Mouse (Mus musculus) embryonic fibroblast, embryonic 13.5 days (primary cell): ENCODE results near the gene Slc26a5. TPM values are rescaled to one million over a fixed set of nuclear protein-coding genes. Genes with fewer than 3 reads are reported as not detected.

ENCODE experiments used
- H3K27ac ChIP-seq: 2 replicates; pipeline ENCODE4 v1.5.1; 2012; ENCODE audit warnings: low read length, control low read depth, inconsistent platforms; ENCODE audit not compliant: insufficient read depth
- H3K4me1 ChIP-seq: 2 replicates; pipeline ENCODE4 v1.6.1; 2011; ENCODE audit warnings: low read length; ENCODE audit not compliant: control insufficient read depth, insufficient read depth
- H3K4me3 ChIP-seq: 2 replicates; pipeline ENCODE4 v1.5.1; 2011; ENCODE audit warnings: mild to moderate bottlenecking, control low read depth, low read length; ENCODE audit not compliant: insufficient read depth
- CTCF ChIP-seq: IDR thresholded peaks from 2 replicates; pipeline ENCODE4 v1.5.1; 2011; ENCODE audit warnings: mild to moderate bottlenecking, control low read depth, low read length, moderate library complexity, borderline replicate concordance; ENCODE audit not compliant: insufficient read depth
- POLR2A ChIP-seq: IDR thresholded peaks from 2 replicates; pipeline ENCODE4 v1.6.1; 2011; ENCODE audit warnings: low read depth, mild to moderate bottlenecking, control low read depth, low read length, moderate library complexity
- polyA plus RNA-seq: library from polyadenylated mRNA; stranded (reverse); fragments of >200 nt; gene quantifications from 2 replicates; pipeline ENCODE4 v1.2.4, GENCODE M21; 2011; ENCODE audit warnings: low read depth; ENCODE audit not compliant: missing spikeins, insufficient read length

Slc26a5 gene
- not detected in 2 replicates for polyA plus RNA-seq

GRCm38 (mm10) chr5:21865346-21866107 lies at the start of gene Slc26a5:
Gene Slc26a5 (minus strand): TSS chr5:21865604.
- Histone ChIP-seq H3K4me3 (no peak within 1 kb of the TSS), H3K4me1 (no peaks in the 10 kb centered on the region), H3K27ac (no peak within 1 kb of the TSS)
- TF ChIP-seq POLR2A (no peak), CTCF (no peak)

GRCm38 (mm10) chr5:21914776-21915175 lies 49.4 kb upstream of the Slc26a5 start:
- Histone ChIP-seq H3K27ac (no peak overlapping the region), H3K4me1 (no peaks in the 10 kb centered on the region), H3K4me3 (no peak overlapping the region)
- TF ChIP-seq POLR2A (no peak), CTCF (no peak)

- H3K4me1 ChIP-seq: no peaks in the 10 kb centered on the region
- H3K27ac ChIP-seq: no peak overlapping the region
- no peak overlapping the region for H3K4me3 ChIP-seq
- TF ChIP-seq CTCF (no peak), POLR2A (no peak)
Measured at GRCm38 (mm10) chr5:21912835-21913530, 47.6 kb upstream of the Slc26a5 start.

- TF ChIP-seq CTCF (no peak), POLR2A (no peak)
- no peak overlapping the region for H3K27ac ChIP-seq
- no peak overlapping the region for H3K4me3 ChIP-seq
- no peaks in the 10 kb centered on the region for H3K4me1 ChIP-seq
Measured at GRCm38 (mm10) chr5:21910726-21911125, 45.3 kb upstream of the Slc26a5 start.

- TF ChIP-seq POLR2A (no peak), CTCF (no peak)
- Histone ChIP-seq H3K4me3 (no peak overlapping the region), H3K4me1 (no peaks in the 10 kb centered on the region), H3K27ac (no peak overlapping the region)
Measured at GRCm38 (mm10) chr5:21909713-21910112, 44.3 kb upstream of the Slc26a5 start.

GRCm38 (mm10) chr5:21901411-21901810 lies 36.0 kb upstream of the Slc26a5 start:
- no peak overlapping the region for H3K4me3 ChIP-seq
- no peak overlapping the region for H3K27ac ChIP-seq
- no peaks in the 10 kb centered on the region for H3K4me1 ChIP-seq
- TF ChIP-seq POLR2A: no peak
- no peak for TF ChIP-seq CTCF

- TF ChIP-seq CTCF (no peak), POLR2A (no peak)
- Histone ChIP-seq H3K4me3 (no peak overlapping the region), H3K27ac (no peak overlapping the region), H3K4me1 (no peaks in the 10 kb centered on the region)
Measured at GRCm38 (mm10) chr5:21900891-21901290, 35.5 kb upstream of the Slc26a5 start.

- Histone ChIP-seq H3K4me1 (no peaks in the 10 kb centered on the region), H3K4me3 (no peak overlapping the region), H3K27ac (no peak overlapping the region)
- TF ChIP-seq CTCF (no peak), POLR2A (no peak)
Measured at GRCm38 (mm10) chr5:21898875-21899274, 33.5 kb upstream of the Slc26a5 start.

GRCm38 (mm10) chr5:21896586-21896985 lies 31.2 kb upstream of the Slc26a5 start:
- TF ChIP-seq CTCF: no peak
- no peak for TF ChIP-seq POLR2A
- Histone ChIP-seq H3K27ac (no peak overlapping the region), H3K4me1 (no peaks in the 10 kb centered on the region), H3K4me3 (no peak overlapping the region)

- no peak for TF ChIP-seq CTCF
- TF ChIP-seq POLR2A: no peak
- H3K4me1 ChIP-seq: no peaks in the 10 kb centered on the region
- H3K27ac ChIP-seq: no peak overlapping the region
Measured at GRCm38 (mm10) chr5:21894168-21894567, 28.8 kb upstream of the Slc26a5 start.

More at GRCm38 (mm10) chr5:21894168-21894567, 28.8 kb upstream of the Slc26a5 start:
- no peak overlapping the region for H3K4me3 ChIP-seq
